Mouse (Mus musculus): ENCODE measurements around the gene 3100002H09Rik. TPM values are rescaled to one million over a fixed set of nuclear protein-coding genes. Genes with fewer than 3 reads are reported as not detected.

Gene 3100002H09Rik
- polyA plus RNA-seq, 1 experiment from 2014 or later: not detected

DNA sequence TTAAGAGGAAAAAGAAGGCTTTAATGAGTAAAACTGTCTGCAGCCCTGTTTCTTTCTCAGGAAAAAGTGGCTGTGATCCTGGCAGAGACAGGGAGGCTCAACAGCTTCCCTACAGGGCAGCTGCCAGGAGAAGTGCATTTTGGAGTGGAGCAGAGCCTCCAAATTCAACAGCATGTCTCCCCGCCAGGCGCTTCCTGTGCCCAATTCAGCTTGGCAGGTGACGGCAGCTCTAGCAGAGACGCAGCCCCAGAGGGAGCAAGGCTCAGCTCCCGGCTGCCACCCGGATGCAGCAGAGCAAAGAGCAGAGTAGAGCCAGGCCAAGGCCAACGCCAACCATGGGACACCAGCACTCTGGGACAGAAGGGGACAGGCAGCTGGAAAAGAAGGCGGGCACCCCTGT, 3.4 kb downstream of the 3100002H09Rik start:
- ATAC-seq (ENCODE audit: low read depth): no peak
- Histone ChIP-seq H3K4me3 (ENCODE audit: low read depth, low read length) (peak overlapping the region; percentile 9; the same call in 1 of the 2 replicates), H3K36me3 (ENCODE audit: control insufficient read depth, insufficient read depth) (no peaks in the 10 kb centered on the region), H3K27me3 (ENCODE audit: control insufficient read depth, insufficient read depth, low read depth, low read length) (peaks cover 18% of the 10 kb centered on the region), H3K9me3 (replicated peaks; ENCODE audit: control insufficient read depth, low read length) (no peaks in the 10 kb centered on the region), H3K9ac (ENCODE audit: low read depth, low read length) (peak overlapping the region; percentile 43; the same call in 1 of the 2 replicates), H3K27ac (ENCODE audit: low read length) (peak overlapping the region; percentile 34; the same call in 1 of the 2 replicates), H3K4me2 (ENCODE audit: low read depth, low read length) (peak overlapping the region; percentile 70), H3K4me1 (ENCODE audit: control insufficient read depth, low read depth, low read length) (peaks cover 47% of the 10 kb centered on the region)
- WGBS (ENCODE audit: insufficient replicate concordance): 58% methylated on average over 8 of the region's 8 CpGs

DNA sequence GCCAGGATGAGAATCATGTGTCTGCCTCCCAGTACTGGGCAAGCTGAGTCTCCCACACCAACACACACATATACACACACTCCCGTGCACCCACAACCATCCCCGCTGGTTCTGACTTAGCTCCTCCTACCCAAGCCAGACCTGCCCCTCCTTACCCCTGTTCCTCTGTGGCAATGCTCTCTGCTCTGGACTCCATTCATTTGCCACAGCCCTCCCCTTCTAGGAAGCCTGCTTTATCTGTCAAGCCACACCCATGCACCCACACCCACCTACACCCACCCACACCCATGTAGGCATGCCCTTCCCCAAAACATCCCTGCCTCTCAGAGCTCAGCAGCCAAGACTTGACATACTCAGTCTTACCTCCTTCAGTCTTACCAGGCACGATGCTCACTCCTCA, 4.4 kb downstream of the 3100002H09Rik start:
- Histone ChIP-seq H3K27me3 (ENCODE audit: control insufficient read depth, insufficient read depth, low read depth, low read length) (peaks cover 18% of the 10 kb centered on the region), H3K4me2 (ENCODE audit: low read depth, low read length) (peak overlapping the region; percentile 70), H3K9me3 (replicated peaks; ENCODE audit: control insufficient read depth, low read length) (no peaks in the 10 kb centered on the region), H3K27ac (ENCODE audit: low read length) (peak overlapping the region; percentile 93), H3K4me3 (ENCODE audit: low read depth, low read length) (peak overlapping the region; percentile 53), H3K4me1 (ENCODE audit: control insufficient read depth, low read depth, low read length) (peaks cover 47% of the 10 kb centered on the region), H3K9ac (ENCODE audit: low read depth, low read length) (peak overlapping the region; percentile 58), H3K36me3 (ENCODE audit: control insufficient read depth, insufficient read depth) (no peaks in the 10 kb centered on the region)
- WGBS (ENCODE audit: insufficient replicate concordance): 35% methylated on average over 3 of the region's 3 CpGs
- peak; percentile 93 for ATAC-seq (ENCODE audit: low read depth)

DNA sequence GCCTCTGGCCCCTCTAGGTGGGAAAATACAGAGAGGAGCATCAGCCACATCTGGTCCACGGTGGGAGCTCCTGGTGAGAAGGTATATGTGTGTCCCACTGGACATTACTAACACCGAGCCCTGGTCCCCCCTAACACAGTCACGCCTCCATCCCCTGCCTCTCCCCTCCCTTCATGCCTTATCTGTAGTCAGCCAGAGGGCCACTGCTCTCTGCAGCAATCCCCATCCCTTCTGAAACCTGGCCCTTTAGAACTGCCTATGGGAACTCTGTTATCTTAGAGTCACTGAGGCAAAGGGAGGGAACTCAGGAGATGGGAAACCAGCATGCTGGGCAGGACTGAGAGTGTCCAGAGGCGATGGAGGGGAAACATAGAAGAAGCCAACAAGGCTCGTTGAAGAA, 5.3 kb downstream of the 3100002H09Rik start:
- H3K27me3 ChIP-seq (ENCODE audit: control insufficient read depth, insufficient read depth, low read depth, low read length): peaks cover 18% of the 10 kb centered on the region
- 32% methylated on average over 5 of the region's 5 CpGs for WGBS (ENCODE audit: insufficient replicate concordance)
- peak overlapping the region; percentile 70 for H3K4me2 ChIP-seq (ENCODE audit: low read depth, low read length)
- peak overlapping the region; percentile 58 for H3K9ac ChIP-seq (ENCODE audit: low read depth, low read length)
- H3K4me1 ChIP-seq (ENCODE audit: control insufficient read depth, low read depth, low read length): peaks cover 47% of the 10 kb centered on the region
- no peaks in the 10 kb centered on the region for H3K9me3 ChIP-seq (replicated peaks; ENCODE audit: control insufficient read depth, low read length)
- ATAC-seq (ENCODE audit: low read depth): peak; percentile 79
- H3K27ac ChIP-seq (ENCODE audit: low read length): peak overlapping the region; percentile 93
- H3K4me3 ChIP-seq (ENCODE audit: low read depth, low read length): peak overlapping the region; percentile 53
- no peaks in the 10 kb centered on the region for H3K36me3 ChIP-seq (ENCODE audit: control insufficient read depth, insufficient read depth)

DNA sequence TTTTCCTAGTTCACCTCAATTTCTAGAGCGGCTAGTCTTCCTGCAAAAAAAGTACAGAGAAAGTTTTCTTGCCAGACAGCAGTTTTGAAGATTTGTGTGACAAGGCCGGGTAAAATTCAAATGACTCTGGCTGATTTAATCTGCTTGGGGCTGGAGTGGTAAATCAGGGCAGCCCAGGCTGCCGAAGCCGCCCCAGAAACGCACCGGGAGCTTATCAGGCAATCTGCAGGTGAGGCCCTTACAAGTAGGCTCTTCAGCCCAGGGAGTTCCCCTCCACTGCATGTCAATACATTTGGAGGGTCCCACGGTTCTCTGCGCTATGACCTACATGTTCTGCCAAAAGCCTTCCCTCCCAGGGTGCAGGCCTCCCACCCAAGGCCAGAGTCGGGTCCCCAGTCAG, 6.9 kb downstream of the 3100002H09Rik start:
- H3K36me3 ChIP-seq (ENCODE audit: control insufficient read depth, insufficient read depth): no peaks in the 10 kb centered on the region
- no peaks in the 10 kb centered on the region for H3K9me3 ChIP-seq (replicated peaks; ENCODE audit: control insufficient read depth, low read length)
- peaks cover 41% of the 10 kb centered on the region for H3K4me1 ChIP-seq (ENCODE audit: control insufficient read depth, low read depth, low read length)
- H3K27ac ChIP-seq (ENCODE audit: low read length): 0 out of 2 replicates have a peak overlapping the region, but pooled peaks have one; percentile 58
- peaks cover 18% of the 10 kb centered on the region for H3K27me3 ChIP-seq (ENCODE audit: control insufficient read depth, insufficient read depth, low read depth, low read length)
- peak overlapping the region; percentile 5 for H3K4me2 ChIP-seq (ENCODE audit: low read depth, low read length)
- 17% methylated on average over 9 of the region's 9 CpGs for WGBS (ENCODE audit: insufficient replicate concordance)
- H3K4me3 ChIP-seq (ENCODE audit: low read depth, low read length): peak overlapping the region; percentile 18
- no peak for ATAC-seq (ENCODE audit: low read depth)
- H3K9ac ChIP-seq (ENCODE audit: low read depth, low read length): no peak overlapping the region

DNA sequence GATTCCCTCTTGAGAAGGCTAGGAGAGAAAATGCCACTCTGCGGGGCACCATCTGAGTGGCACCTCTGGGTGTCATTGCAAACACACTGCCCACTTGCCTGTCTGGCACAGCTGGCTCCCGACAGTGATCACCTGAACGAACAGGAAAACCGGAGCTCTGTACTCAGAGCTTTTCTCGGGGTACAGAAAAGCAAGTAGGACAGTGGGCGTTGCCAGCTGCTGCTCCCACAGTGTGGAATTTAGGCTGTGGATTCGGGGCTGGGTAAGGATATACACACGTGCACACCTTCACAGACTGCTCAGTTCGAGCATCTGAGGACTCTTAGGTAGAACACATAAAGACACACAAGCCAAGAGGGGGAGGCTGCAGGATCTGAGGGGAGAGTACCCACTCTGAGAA, 14.7 kb downstream of the 3100002H09Rik start:
- no peaks in the 10 kb centered on the region for H3K36me3 ChIP-seq (ENCODE audit: control insufficient read depth, insufficient read depth)
- H3K4me1 ChIP-seq (ENCODE audit: control insufficient read depth, low read depth, low read length): peaks cover 3% of the 10 kb centered on the region
- H3K4me3 ChIP-seq (ENCODE audit: low read depth, low read length): no peak overlapping the region
- H3K27me3 ChIP-seq (ENCODE audit: control insufficient read depth, insufficient read depth, low read depth, low read length): peaks cover 10% of the 10 kb centered on the region
- H3K9ac ChIP-seq (ENCODE audit: low read depth, low read length): no peak overlapping the region
- WGBS (ENCODE audit: insufficient replicate concordance): 57% methylated on average over 9 of the region's 9 CpGs
- H3K9me3 ChIP-seq (replicated peaks; ENCODE audit: control insufficient read depth, low read length): no peaks in the 10 kb centered on the region
- no peak overlapping the region for H3K27ac ChIP-seq (ENCODE audit: low read length)
- no peak for ATAC-seq (ENCODE audit: low read depth)
- H3K4me2 ChIP-seq (ENCODE audit: low read depth, low read length): no peak overlapping the region

DNA sequence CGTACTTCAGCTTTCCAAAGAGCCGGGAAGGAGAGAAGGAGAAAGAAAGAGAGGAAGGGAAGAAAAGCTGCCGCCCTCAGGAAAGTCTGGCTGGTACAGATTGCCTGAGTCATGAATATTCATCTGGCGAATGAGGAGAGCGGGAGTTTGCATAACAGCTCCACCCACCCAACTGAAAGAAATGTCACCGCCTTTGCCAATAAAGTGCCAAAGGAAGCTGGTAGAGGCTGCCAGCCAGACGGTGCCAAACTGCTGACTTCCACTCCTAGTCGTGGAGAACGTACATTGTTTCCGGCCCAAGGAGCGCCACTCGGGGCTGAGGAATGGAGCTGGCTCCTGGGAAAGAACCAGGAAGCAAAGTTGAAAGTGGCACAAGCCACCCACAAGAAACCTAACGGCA, 15.7 kb downstream of the 3100002H09Rik start:
- ATAC-seq (ENCODE audit: low read depth): no peak
- 30% methylated on average over 13 of the region's 13 CpGs for WGBS (ENCODE audit: insufficient replicate concordance)
- H3K27ac ChIP-seq (ENCODE audit: low read length): no peak overlapping the region
- no peak overlapping the region for H3K4me2 ChIP-seq (ENCODE audit: low read depth, low read length)
- peaks cover 3% of the 10 kb centered on the region for H3K4me1 ChIP-seq (ENCODE audit: control insufficient read depth, low read depth, low read length)
- no peaks in the 10 kb centered on the region for H3K9me3 ChIP-seq (replicated peaks; ENCODE audit: control insufficient read depth, low read length)
- H3K9ac ChIP-seq (ENCODE audit: low read depth, low read length): no peak overlapping the region
- no peak overlapping the region for H3K4me3 ChIP-seq (ENCODE audit: low read depth, low read length)
- H3K27me3 ChIP-seq (ENCODE audit: control insufficient read depth, insufficient read depth, low read depth, low read length): peaks cover 10% of the 10 kb centered on the region
- no peaks in the 10 kb centered on the region for H3K36me3 ChIP-seq (ENCODE audit: control insufficient read depth, insufficient read depth)

DNA sequence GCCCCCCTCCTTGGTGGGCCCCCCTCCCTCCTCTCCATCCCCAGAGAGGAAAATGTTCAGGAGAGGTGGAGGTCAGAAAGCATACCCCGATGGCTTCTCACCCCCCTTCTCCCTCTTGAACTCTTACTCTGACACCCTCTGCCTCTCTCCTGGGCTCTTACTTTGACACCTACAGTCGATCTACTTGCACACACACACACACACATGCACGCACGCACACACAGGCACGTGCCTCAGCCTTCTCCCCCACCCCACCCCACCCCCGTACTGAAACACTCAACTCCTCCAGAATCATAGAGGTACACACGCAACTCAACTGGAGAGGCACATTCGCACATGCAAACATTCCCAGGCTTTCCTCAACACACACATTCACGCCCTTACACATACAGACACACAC, 16.9 kb downstream of the 3100002H09Rik start:
- Histone ChIP-seq H3K9me3 (replicated peaks; ENCODE audit: control insufficient read depth, low read length) (no peaks in the 10 kb centered on the region), H3K4me2 (ENCODE audit: low read depth, low read length) (no peak overlapping the region), H3K4me3 (ENCODE audit: low read depth, low read length) (no peak overlapping the region), H3K27ac (ENCODE audit: low read length) (no peak overlapping the region), H3K9ac (ENCODE audit: low read depth, low read length) (no peak overlapping the region), H3K4me1 (ENCODE audit: control insufficient read depth, low read depth, low read length) (peaks cover 3% of the 10 kb centered on the region), H3K36me3 (ENCODE audit: control insufficient read depth, insufficient read depth) (no peaks in the 10 kb centered on the region), H3K27me3 (ENCODE audit: control insufficient read depth, insufficient read depth, low read depth, low read length) (peaks cover 10% of the 10 kb centered on the region)
- ATAC-seq (ENCODE audit: low read depth): no peak
- 57% methylated on average over 9 of the region's 9 CpGs for WGBS (ENCODE audit: insufficient replicate concordance)

DNA sequence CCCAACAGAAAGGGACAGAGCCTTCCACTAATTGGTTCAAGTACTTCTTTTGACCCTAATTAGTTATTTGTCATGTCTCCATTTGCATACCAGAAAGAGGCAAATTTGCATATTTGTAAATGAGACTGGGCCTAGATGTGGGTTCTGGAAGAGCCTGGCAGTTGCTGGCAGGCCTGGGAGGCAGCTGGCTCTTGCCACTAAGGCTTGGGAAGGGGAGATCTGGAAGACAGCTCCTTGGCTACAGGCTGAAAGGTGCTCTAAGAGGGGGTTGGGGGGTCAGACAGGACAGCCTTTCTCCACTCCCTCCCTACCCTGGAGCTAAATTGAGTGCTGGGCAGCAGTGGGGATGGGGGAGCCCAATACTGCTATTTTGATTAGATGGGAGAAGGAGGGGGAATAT, 17.4 kb downstream of the 3100002H09Rik start:
- Histone ChIP-seq H3K27ac (ENCODE audit: low read length) (no peak overlapping the region), H3K36me3 (ENCODE audit: control insufficient read depth, insufficient read depth) (no peaks in the 10 kb centered on the region), H3K9me3 (replicated peaks; ENCODE audit: control insufficient read depth, low read length) (no peaks in the 10 kb centered on the region), H3K9ac (ENCODE audit: low read depth, low read length) (no peak overlapping the region), H3K27me3 (ENCODE audit: control insufficient read depth, insufficient read depth, low read depth, low read length) (peaks cover 10% of the 10 kb centered on the region), H3K4me1 (ENCODE audit: control insufficient read depth, low read depth, low read length) (peaks cover 3% of the 10 kb centered on the region), H3K4me2 (ENCODE audit: low read depth, low read length) (no peak overlapping the region), H3K4me3 (ENCODE audit: low read depth, low read length) (no peak overlapping the region)
- ATAC-seq (ENCODE audit: low read depth): no peak

DNA sequence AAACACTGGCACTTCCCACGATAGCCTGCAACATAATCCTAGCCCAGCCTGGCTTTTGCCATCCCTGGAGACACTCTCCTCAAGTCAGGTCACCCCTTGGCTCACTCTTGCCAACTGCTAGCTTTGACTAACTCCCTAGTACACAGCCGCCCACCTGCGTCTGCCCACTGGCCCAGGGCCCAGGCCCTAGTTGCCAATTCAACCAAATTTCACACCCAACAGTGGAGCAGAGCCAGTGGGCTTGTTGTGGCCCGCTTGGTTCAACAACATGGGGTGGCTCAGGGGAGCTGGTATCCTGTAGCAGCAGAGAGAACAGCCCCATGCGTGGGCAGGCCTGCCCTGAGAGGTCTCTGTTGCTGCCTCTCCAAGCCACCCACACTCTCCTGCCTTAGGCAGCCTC, 18.4 kb downstream of the 3100002H09Rik start:
- Histone ChIP-seq H3K36me3 (ENCODE audit: control insufficient read depth, insufficient read depth) (no peaks in the 10 kb centered on the region), H3K9ac (ENCODE audit: low read depth, low read length) (no peak overlapping the region), H3K4me2 (ENCODE audit: low read depth, low read length) (no peak overlapping the region), H3K27ac (ENCODE audit: low read length) (no peak overlapping the region), H3K4me3 (ENCODE audit: low read depth, low read length) (no peak overlapping the region), H3K9me3 (replicated peaks; ENCODE audit: control insufficient read depth, low read length) (no peaks in the 10 kb centered on the region), H3K4me1 (ENCODE audit: control insufficient read depth, low read depth, low read length) (peaks cover 3% of the 10 kb centered on the region), H3K27me3 (ENCODE audit: control insufficient read depth, insufficient read depth, low read depth, low read length) (peaks cover 10% of the 10 kb centered on the region)
- WGBS (ENCODE audit: insufficient replicate concordance): 65% methylated on average over 5 of the region's 5 CpGs
- ATAC-seq (ENCODE audit: low read depth): no peak

Data from liver, embryonic 16.5 days (tissue).